Mouse (Mus musculus) skeletal muscle tissue, adult 2 months (tissue): ENCODE measurements around the gene Tmem204.

Source experiments
- DNase-seq: peaks from one replicate; pipeline ENCODE4 v3.0.0-alpha.2; 2012; ENCODE audit warnings: low read depth, low spot score

The Tmem204 gene

GRCm38 (mm10) chr17:25014841-25015570 is 68.4 kb downstream of the Tmem204 start:
- DNase-seq: no peak

- DNase-seq: no peak
Observed at GRCm38 (mm10) chr17:25013606-25014501, 69.5 kb downstream of the Tmem204 start.
